Mouse (Mus musculus) yolk sac, embryonic 10.5 days (tissue): ENCODE results near the gene Kdm2a.

Experiments
- DNase-seq: peaks from one replicate; pipeline ENCODE4 v3.0.0-alpha.2; 2017; ENCODE audit warnings: low spot score

The Kdm2a gene

GRCm38 (mm10) chr19:4326881-4327280 is 71.2 kb downstream of the Kdm2a start:
- DNase-seq = no peak

- no peak for DNase-seq
Observed at GRCm38 (mm10) chr19:4326106-4326505, 72.0 kb downstream of the Kdm2a start.

- DNase-seq = no peak
Observed at GRCm38 (mm10) chr19:4322134-4322533, 76.0 kb downstream of the Kdm2a start.

- no peak for DNase-seq
Observed at GRCm38 (mm10) chr19:4321622-4322021, 76.5 kb downstream of the Kdm2a start.

GRCm38 (mm10) chr19:4319272-4319671 is 78.8 kb downstream of the Kdm2a start:
- DNase-seq = no peak

- DNase-seq = no peak
Observed at GRCm38 (mm10) chr19:4317181-4317580, 80.9 kb downstream of the Kdm2a start.

GRCm38 (mm10) chr19:4315223-4315944 is 82.7 kb downstream of the Kdm2a start:
- DNase-seq = peak; percentile 41

- DNase-seq = peak; percentile 53
Observed at GRCm38 (mm10) chr19:4309776-4310185, 88.3 kb downstream of the Kdm2a start.

GRCm38 (mm10) chr19:4309302-4309701 is 88.8 kb downstream of the Kdm2a start:
- no peak for DNase-seq

GRCm38 (mm10) chr19:4306190-4306577 is 91.9 kb downstream of the Kdm2a start, which contains the start of gene Grk2:
Grk2 (minus strand) TSS chr19:4306222.
- DNase-seq = peak; percentile 76

- peak; percentile 51 for DNase-seq
Observed at GRCm38 (mm10) chr19:4305491-4306189, 92.4 kb downstream of the Kdm2a start.

GRCm38 (mm10) chr19:4304871-4305321 is 93.2 kb downstream of the Kdm2a start:
- DNase-seq = no peak

- no peak for DNase-seq
Observed at GRCm38 (mm10) chr19:4304251-4304821, 93.7 kb downstream of the Kdm2a start.

- no peak for DNase-seq
Observed at GRCm38 (mm10) chr19:4303640-4303995, 94.5 kb downstream of the Kdm2a start.

GRCm38 (mm10) chr19:4302936-4303639 is 95.0 kb downstream of the Kdm2a start:
- DNase-seq = no peak

- DNase-seq = peak; percentile 36
Observed at GRCm38 (mm10) chr19:4301735-4302651, 96.1 kb downstream of the Kdm2a start.

- no peak for DNase-seq
Observed at GRCm38 (mm10) chr19:4300852-4301734, 97.0 kb downstream of the Kdm2a start.

GRCm38 (mm10) chr19:4300271-4300704 is 97.8 kb downstream of the Kdm2a start:
- DNase-seq = no peak

- no peak for DNase-seq
Observed at GRCm38 (mm10) chr19:4299574-4300270, 98.4 kb downstream of the Kdm2a start.

- DNase-seq = no peak
Observed at GRCm38 (mm10) chr19:4299126-4299525, 99.0 kb downstream of the Kdm2a start.
